Mouse (Mus musculus): Measurements from ENCODE around the gene Plxdc1. TPM values are rescaled to one million over a fixed set of nuclear protein-coding genes. Genes with fewer than 3 reads are reported as not detected.

Gene Plxdc1
- polyA plus RNA-seq, 1 experiment from 2014 or later: not detected

DNA sequence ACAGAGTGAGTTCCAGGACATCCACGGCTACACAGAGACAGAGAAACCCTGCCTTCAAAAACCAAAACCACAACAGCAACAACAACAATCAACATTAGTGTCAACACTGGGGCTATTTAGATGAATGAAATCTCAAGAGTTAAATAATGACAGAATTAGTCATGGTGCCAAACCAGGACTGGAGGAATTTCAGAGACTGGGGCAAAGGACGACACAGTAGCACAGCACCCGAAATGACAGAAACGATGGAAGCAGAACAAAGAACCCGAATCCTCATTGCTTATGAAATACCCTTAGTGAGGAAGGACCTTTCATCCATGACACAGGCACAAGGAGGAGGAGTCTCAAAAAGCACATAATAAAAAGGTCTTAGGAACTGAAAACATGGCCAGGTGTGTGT is 12.1 kb downstream of the Plxdc1 start:
- Histone ChIP-seq H3K9ac (ENCODE audit: low read length) (no peak overlapping the region), H3K4me2 (no peak overlapping the region), H3K27me3 (ENCODE audit: control insufficient read depth, insufficient read depth, low read length) (no peaks in the 10 kb centered on the region), H3K36me3 (ENCODE audit: control insufficient read depth, insufficient read depth, low read length) (no peaks in the 10 kb centered on the region), H3K4me3 (ENCODE audit: low read depth, low read length) (no peak overlapping the region), H3K27ac (ENCODE audit: low read depth, low read length) (no peak overlapping the region), H3K9me3 (ENCODE audit: control insufficient read depth, low read length) (no peaks in the 10 kb centered on the region), H3K4me1 (ENCODE audit: control insufficient read depth, insufficient read depth, low read length) (no peaks in the 10 kb centered on the region)
- ATAC-seq (ENCODE audit: low FRiP score) (no peak), DNase-seq (ENCODE audit: low spot score, missing footprints) (no peak)
- WGBS: 89% methylated on average over 5 of the region's 5 CpGs

DNA sequence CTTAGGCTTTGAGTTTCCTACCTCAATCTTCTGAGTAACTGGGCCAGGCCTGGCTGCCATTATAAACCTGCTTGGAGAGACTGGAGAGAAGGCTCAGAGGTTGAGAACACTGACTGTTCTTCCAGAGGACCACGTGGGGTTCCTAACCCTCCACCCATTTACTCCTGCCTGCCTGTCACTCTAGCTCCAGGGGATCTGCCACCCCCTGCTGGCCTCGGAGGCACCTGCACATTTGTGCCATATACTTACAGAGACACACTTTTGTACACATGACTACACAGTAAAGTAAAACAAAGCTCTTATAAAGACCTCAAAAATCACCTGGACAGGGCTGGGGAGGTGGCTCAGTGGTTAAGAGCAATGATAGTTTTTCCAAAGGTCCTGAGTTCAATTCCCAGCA is 13.8 kb downstream of the Plxdc1 start:
- Histone ChIP-seq H3K27me3 (ENCODE audit: control insufficient read depth, insufficient read depth, low read length) (no peaks in the 10 kb centered on the region), H3K27ac (ENCODE audit: low read depth, low read length) (no peak overlapping the region), H3K4me3 (ENCODE audit: low read depth, low read length) (no peak overlapping the region), H3K9me3 (ENCODE audit: control insufficient read depth, low read length) (no peaks in the 10 kb centered on the region), H3K36me3 (ENCODE audit: control insufficient read depth, insufficient read depth, low read length) (no peaks in the 10 kb centered on the region), H3K4me1 (ENCODE audit: control insufficient read depth, insufficient read depth, low read length) (no peaks in the 10 kb centered on the region), H3K9ac (ENCODE audit: low read length) (no peak overlapping the region), H3K4me2 (no peak overlapping the region)
- ATAC-seq (ENCODE audit: low FRiP score) (no peak), DNase-seq (ENCODE audit: low spot score, missing footprints) (peak; percentile 86)
- 68% methylated on average over 2 of the region's 2 CpGs for WGBS

DNA sequence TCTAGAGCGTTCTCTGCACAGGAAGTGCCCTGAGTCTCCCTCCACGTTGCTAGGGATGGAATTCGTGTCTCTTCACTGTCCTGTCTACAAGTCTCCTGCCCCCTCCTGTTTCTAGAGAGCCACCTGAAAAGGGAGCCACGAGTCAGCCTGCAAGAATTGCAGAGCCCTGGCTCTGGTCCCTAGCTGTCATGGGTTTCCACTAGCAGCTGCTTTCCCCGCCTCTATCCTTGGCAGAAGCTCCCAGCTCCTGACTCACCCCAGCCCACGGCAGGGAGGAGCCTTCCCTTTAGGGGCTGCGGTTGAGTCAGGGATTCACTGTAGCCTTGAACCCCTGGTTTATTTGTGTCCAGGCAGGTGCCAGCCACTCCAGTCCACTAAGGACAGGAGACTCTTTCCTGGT is 15.0 kb downstream of the Plxdc1 start:
- DNase-seq (ENCODE audit: low spot score, missing footprints) (no peak), ATAC-seq (ENCODE audit: low FRiP score) (no peak)
- H3K4me2 ChIP-seq: no peak overlapping the region
- H3K27ac ChIP-seq (ENCODE audit: low read depth, low read length): no peak overlapping the region
- no peaks in the 10 kb centered on the region for H3K4me1 ChIP-seq (ENCODE audit: control insufficient read depth, insufficient read depth, low read length)
- no peak overlapping the region for H3K9ac ChIP-seq (ENCODE audit: low read length)
- H3K27me3 ChIP-seq (ENCODE audit: control insufficient read depth, insufficient read depth, low read length): no peaks in the 10 kb centered on the region
- WGBS: 52% methylated on average over 7 of the region's 7 CpGs
- no peaks in the 10 kb centered on the region for H3K9me3 ChIP-seq (ENCODE audit: control insufficient read depth, low read length)
- H3K4me3 ChIP-seq (ENCODE audit: low read depth, low read length): no peak overlapping the region
- no peaks in the 10 kb centered on the region for H3K36me3 ChIP-seq (ENCODE audit: control insufficient read depth, insufficient read depth, low read length)

DNA sequence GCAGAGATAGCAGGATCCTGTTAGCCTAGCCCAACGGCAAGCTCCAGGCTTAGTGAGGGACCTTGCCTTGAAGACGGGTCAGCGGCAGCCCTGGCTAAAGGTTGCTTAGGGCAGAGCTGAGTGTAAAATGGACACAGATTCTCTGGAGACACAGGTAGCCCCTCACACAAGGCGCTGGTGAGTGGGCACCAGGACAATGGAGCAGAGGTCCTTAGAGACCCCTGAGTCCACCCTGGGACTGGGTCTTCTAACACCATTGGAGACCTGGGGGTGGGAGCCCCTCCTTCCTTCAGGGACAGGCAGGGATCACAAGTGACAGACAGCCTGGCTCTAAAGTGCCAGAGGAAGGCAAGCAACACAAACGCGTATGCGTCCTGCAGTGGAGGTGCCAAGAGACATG is 15.5 kb downstream of the Plxdc1 start:
- Histone ChIP-seq H3K36me3 (ENCODE audit: control insufficient read depth, insufficient read depth, low read length) (no peaks in the 10 kb centered on the region), H3K9ac (ENCODE audit: low read length) (no peak overlapping the region), H3K27ac (ENCODE audit: low read depth, low read length) (no peak overlapping the region), H3K4me2 (no peak overlapping the region), H3K27me3 (ENCODE audit: control insufficient read depth, insufficient read depth, low read length) (no peaks in the 10 kb centered on the region), H3K4me1 (ENCODE audit: control insufficient read depth, insufficient read depth, low read length) (no peaks in the 10 kb centered on the region), H3K4me3 (ENCODE audit: low read depth, low read length) (no peak overlapping the region), H3K9me3 (ENCODE audit: control insufficient read depth, low read length) (no peaks in the 10 kb centered on the region)
- no peak for ATAC-seq (ENCODE audit: low FRiP score)
- no peak for DNase-seq (ENCODE audit: low spot score, missing footprints)
- 88% methylated on average over 7 of the region's 7 CpGs for WGBS

DNA sequence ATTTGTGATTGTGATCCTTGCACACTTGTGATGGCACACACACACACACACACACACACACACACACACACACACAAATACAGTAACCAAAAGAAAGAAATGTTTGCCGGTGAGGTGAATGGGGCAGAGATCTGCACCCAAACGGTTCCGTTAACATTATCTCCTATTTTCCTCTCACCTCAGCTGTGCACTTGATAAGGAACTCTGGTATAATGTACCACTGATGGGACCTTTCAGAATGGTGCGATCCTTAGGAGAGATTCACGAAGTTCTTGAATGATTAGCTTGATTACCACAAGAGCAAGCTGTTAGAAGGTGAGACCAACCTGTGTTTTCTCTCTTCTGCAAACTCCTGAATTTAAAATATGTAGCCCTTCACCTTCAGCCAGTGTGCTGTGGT is 17.9 kb downstream of the Plxdc1 start:
- H3K4me2 ChIP-seq: no peak overlapping the region
- DNase-seq (ENCODE audit: low spot score, missing footprints) (no peak), ATAC-seq (ENCODE audit: low FRiP score) (no peak)
- no peak overlapping the region for H3K27ac ChIP-seq (ENCODE audit: low read depth, low read length)
- no peak overlapping the region for H3K9ac ChIP-seq (ENCODE audit: low read length)
- no peaks in the 10 kb centered on the region for H3K36me3 ChIP-seq (ENCODE audit: control insufficient read depth, insufficient read depth, low read length)
- WGBS: 86% methylated on average over 5 of the region's 5 CpGs
- no peaks in the 10 kb centered on the region for H3K4me1 ChIP-seq (ENCODE audit: control insufficient read depth, insufficient read depth, low read length)
- H3K4me3 ChIP-seq (ENCODE audit: low read depth, low read length): no peak overlapping the region
- no peaks in the 10 kb centered on the region for H3K9me3 ChIP-seq (ENCODE audit: control insufficient read depth, low read length)
- H3K27me3 ChIP-seq (ENCODE audit: control insufficient read depth, insufficient read depth, low read length): no peaks in the 10 kb centered on the region

DNA sequence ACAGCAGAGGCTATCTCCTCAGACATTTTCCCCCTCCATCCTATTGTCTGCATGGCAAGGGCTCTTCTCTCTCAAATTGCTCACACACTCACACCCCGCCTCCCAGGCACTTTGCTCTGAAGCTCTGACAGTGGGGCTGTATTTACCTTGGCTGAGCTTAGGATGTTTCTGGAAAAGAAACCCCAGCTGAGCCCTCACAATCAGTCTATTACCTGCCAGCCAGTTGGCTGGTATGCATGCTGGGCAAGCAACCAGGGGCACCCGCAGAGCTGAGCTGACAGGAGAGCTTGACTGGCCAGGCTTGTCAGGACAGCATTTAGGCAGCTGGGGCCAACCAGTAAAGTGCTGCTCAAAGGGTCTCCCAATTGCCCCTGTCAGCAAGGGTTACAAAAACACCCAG is 19.1 kb downstream of the Plxdc1 start:
- no peak overlapping the region for H3K4me2 ChIP-seq
- no peak overlapping the region for H3K27ac ChIP-seq (ENCODE audit: low read depth, low read length)
- DNase-seq (ENCODE audit: low spot score, missing footprints) (no peak), ATAC-seq (ENCODE audit: low FRiP score) (no peak)
- H3K36me3 ChIP-seq (ENCODE audit: control insufficient read depth, insufficient read depth, low read length): no peaks in the 10 kb centered on the region
- H3K4me3 ChIP-seq (ENCODE audit: low read depth, low read length): no peak overlapping the region
- no peaks in the 10 kb centered on the region for H3K27me3 ChIP-seq (ENCODE audit: control insufficient read depth, insufficient read depth, low read length)
- no peak overlapping the region for H3K9ac ChIP-seq (ENCODE audit: low read length)
- H3K4me1 ChIP-seq (ENCODE audit: control insufficient read depth, insufficient read depth, low read length): no peaks in the 10 kb centered on the region
- 42% methylated on average over 2 of the region's 2 CpGs for WGBS
- no peaks in the 10 kb centered on the region for H3K9me3 ChIP-seq (ENCODE audit: control insufficient read depth, low read length)

DNA sequence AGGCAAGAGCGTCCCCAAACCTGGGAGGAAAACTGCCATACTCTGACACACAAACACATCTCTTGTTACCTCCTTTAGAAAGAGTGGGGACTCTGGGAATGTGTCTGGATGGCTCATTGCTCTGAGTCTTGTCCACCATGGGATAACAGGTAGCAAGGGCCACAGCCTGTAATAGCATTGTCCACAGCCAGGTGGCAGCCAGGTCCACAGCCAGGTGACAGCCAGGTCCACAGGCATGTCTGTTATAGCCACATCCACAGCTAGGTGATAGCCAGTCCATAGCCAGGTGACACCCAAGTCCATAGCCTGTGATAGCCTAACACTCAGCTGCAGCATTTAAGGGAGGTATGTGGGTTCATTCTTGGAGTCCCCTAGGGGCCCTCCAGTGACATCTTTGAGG is 25.3 kb downstream of the Plxdc1 start:
- H3K4me2 ChIP-seq: no peak overlapping the region
- no peaks in the 10 kb centered on the region for H3K27me3 ChIP-seq (ENCODE audit: control insufficient read depth, insufficient read depth, low read length)
- no peak overlapping the region for H3K9ac ChIP-seq (ENCODE audit: low read length)
- WGBS: 96% methylated on average over 1 of the region's 1 CpGs
- H3K4me3 ChIP-seq (ENCODE audit: low read depth, low read length): no peak overlapping the region
- ATAC-seq (ENCODE audit: low FRiP score): no peak
- no peak overlapping the region for H3K27ac ChIP-seq (ENCODE audit: low read depth, low read length)
- no peaks in the 10 kb centered on the region for H3K9me3 ChIP-seq (ENCODE audit: control insufficient read depth, low read length)
- no peak for DNase-seq (ENCODE audit: low spot score, missing footprints)
- 0 out of 2 replicates have a peak, but pooled peaks cover 4% of the 10 kb centered on the region for H3K4me1 ChIP-seq (ENCODE audit: control insufficient read depth, insufficient read depth, low read length)
- H3K36me3 ChIP-seq (ENCODE audit: control insufficient read depth, insufficient read depth, low read length): no peaks in the 10 kb centered on the region

DNA sequence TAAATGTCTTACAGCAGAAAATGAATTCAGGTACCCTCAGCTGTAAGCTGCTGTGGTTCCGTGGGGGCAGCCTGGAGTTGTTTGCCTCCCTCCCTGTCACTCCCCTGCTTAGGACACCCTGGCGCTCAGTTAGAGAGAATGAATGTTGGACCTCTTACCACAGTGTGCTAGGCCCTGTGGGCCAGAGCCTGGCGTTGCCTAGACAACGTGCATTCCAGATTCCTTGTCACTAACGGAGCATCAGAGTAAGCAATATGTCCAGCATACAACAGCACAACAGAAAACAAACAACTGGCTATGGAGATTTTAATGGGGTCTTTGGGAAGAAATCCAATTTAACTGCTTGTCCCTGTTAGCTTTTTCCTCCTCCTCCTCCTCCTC is 27.0 kb downstream of the Plxdc1 start:
- Histone ChIP-seq H3K9me3 (ENCODE audit: control insufficient read depth, low read length) (no peaks in the 10 kb centered on the region), H3K9ac (ENCODE audit: low read length) (no peak overlapping the region), H3K4me2 (no peak overlapping the region), H3K36me3 (ENCODE audit: control insufficient read depth, insufficient read depth, low read length) (no peaks in the 10 kb centered on the region), H3K4me3 (ENCODE audit: low read depth, low read length) (no peak overlapping the region), H3K4me1 (ENCODE audit: control insufficient read depth, insufficient read depth, low read length) (0 out of 2 replicates have a peak, but pooled peaks cover 4% of the 10 kb centered on the region), H3K27me3 (ENCODE audit: control insufficient read depth, insufficient read depth, low read length) (no peaks in the 10 kb centered on the region), H3K27ac (ENCODE audit: low read depth, low read length) (no peak overlapping the region)
- no peak for ATAC-seq (ENCODE audit: low FRiP score)
- 59% methylated on average over 5 of the region's 5 CpGs for WGBS
- no peak for DNase-seq (ENCODE audit: low spot score, missing footprints)

DNA sequence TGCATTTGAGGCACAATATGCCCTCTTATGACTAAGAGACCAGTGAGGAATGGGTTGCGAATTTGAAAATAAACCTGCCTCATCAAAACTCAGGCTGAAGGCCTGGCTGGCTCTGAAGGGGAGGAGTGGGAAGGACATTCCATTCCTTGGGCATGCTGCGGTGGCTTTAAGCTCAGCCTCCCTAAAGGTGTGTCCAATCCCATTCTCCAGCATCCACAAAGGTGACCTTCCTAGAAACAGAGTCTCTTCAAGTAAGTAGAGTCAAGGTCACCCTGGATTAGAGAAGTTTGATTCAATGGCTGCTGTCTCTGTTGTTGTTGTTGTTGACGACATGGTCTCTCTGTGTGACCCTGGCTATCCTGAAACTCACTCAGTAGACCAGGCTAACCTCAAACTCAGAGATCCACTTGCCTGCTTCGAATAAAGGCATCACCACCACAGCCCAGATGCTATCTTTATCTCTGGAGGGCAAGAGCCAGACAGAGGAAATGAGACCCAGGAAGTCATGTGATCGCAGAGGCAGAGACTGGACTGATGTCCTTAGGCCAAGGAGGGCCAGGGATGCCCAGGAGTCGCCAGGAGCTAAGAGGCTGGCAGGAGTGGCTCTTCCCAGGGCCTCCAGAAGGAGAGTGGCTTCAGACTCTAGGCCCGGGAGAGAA is 27.5 kb downstream of the Plxdc1 start:
- ATAC-seq (ENCODE audit: low FRiP score): no peak
- no peak overlapping the region for H3K27ac ChIP-seq (ENCODE audit: low read depth, low read length)

More for the DNA sequence above, 27.5 kb downstream of the Plxdc1 start:
- Histone ChIP-seq H3K4me1 (ENCODE audit: control insufficient read depth, insufficient read depth, low read length) (0 out of 2 replicates have a peak, but pooled peaks cover 4% of the 10 kb centered on the region), H3K36me3 (ENCODE audit: control insufficient read depth, insufficient read depth, low read length) (no peaks in the 10 kb centered on the region), H3K4me3 (ENCODE audit: low read depth, low read length) (no peak overlapping the region), H3K9ac (ENCODE audit: low read length) (no peak overlapping the region), H3K9me3 (ENCODE audit: control insufficient read depth, low read length) (no peaks in the 10 kb centered on the region), H3K27me3 (ENCODE audit: control insufficient read depth, insufficient read depth, low read length) (no peaks in the 10 kb centered on the region), H3K4me2 (no peak overlapping the region)
- DNase-seq (ENCODE audit: low spot score, missing footprints): no peak
- 81% methylated on average over 7 of the region's 7 CpGs for WGBS

Data from midbrain, embryonic 11.5 days (tissue).